Mouse (Mus musculus) heart, embryonic 14.5 days (tissue): Measurements from ENCODE around the gene Actrt3. TPM values are rescaled to one million over a fixed set of nuclear protein-coding genes. Genes with fewer than 3 reads are reported as not detected.
A peak's percentile ranks its signal among the peaks of the same experiment; 100 is the strongest.

Experiments used
- ATAC-seq: fragments of 200-750 bp; cut with Nextera tagmentation; 2 replicates; pipeline ENCODE4 v1.8.0; 2017; ENCODE audit warnings: low read depth, moderate TSS enrichment; ENCODE audit not compliant: insufficient number of reproducible peaks, insufficient read depth, low FRiP score
- H3K27ac ChIP-seq, 2 experiments: fragments of 200-500 bp in 1 of 2; fragments of 300-500 bp in 1 of 2; sonication (generic) in 1 of 2; replicated peaks in 1 of 2; 2 replicates each; pipeline ENCODE4 v1.5.1; 2012 to 2014; ENCODE audit warnings: low read depth in 2 of 2, low read length in 2 of 2, control low read depth in 1 of 2, mild to moderate bottlenecking in 1 of 2, mixed read lengths in 1 of 2; ENCODE audit not compliant: control insufficient read depth in 1 of 2, insufficient read depth in 1 of 2
- H3K27me3 ChIP-seq: fragments of 300-500 bp; sonication (generic); 2 replicates; pipeline ENCODE4 v1.6.1; 2014; ENCODE audit warnings: mild to moderate bottlenecking, low read length, control low read depth; ENCODE audit not compliant: control insufficient read depth, insufficient read depth
- H3K36me3 ChIP-seq: fragments of 300-500 bp; sonication (generic); 2 replicates; pipeline ENCODE4 v1.6.1; 2014; ENCODE audit warnings: mild to moderate bottlenecking, control low read depth, low read length, mixed read lengths; ENCODE audit not compliant: control insufficient read depth, insufficient read depth
- H3K4me1 ChIP-seq, 2 experiments: fragments of 200-500 bp in 1 of 2; fragments of 300-500 bp in 1 of 2; sonication (generic) in 1 of 2; 2 replicates each; pipeline ENCODE4 v1.6.1; 2012 to 2014; ENCODE audit warnings: low read length in 2 of 2, control low read depth in 1 of 2, mixed read lengths in 1 of 2; ENCODE audit not compliant: control insufficient read depth in 2 of 2, insufficient read depth in 2 of 2
- H3K4me2 ChIP-seq: fragments of 300-500 bp; sonication (generic); 2 replicates; pipeline ENCODE4 v1.6.1; 2014; ENCODE audit warnings: mild to moderate bottlenecking, low read length
- H3K4me3 ChIP-seq, 2 experiments: fragments of 200-500 bp in 1 of 2; fragments of 300-500 bp in 1 of 2; sonication (generic) in 1 of 2; 2 replicates each; pipeline ENCODE4 v1.5.1; 2012 to 2014; ENCODE audit warnings: low read length in 2 of 2, mild to moderate bottlenecking in 2 of 2, control low read depth in 1 of 2, low read depth in 1 of 2, moderate library complexity in 1 of 2; ENCODE audit not compliant: control insufficient read depth in 1 of 2, insufficient read depth in 1 of 2
- H3K9ac ChIP-seq: fragments of 300-500 bp; sonication (generic); 2 replicates; pipeline ENCODE4 v1.6.1; 2014; ENCODE audit warnings: mild to moderate bottlenecking, low read length
- H3K9me3 ChIP-seq: fragments of 300-500 bp; sonication (generic); 2 replicates; pipeline ENCODE4 v1.6.1; 2016; ENCODE audit warnings: low read length, control low read depth; ENCODE audit not compliant: control insufficient read depth
- WGBS: fragments of 180-500 bp; shearing (Covaris S2); extraction: QIAGEN DNeasy Blood & Tissue Kit; methylation state at CpG from one replicate; pipeline ENCODE4 v1.1.7; 2014; 5-methylcytosine and 5-hydroxymethylcytosine counted together
- polyA plus RNA-seq: library from polyadenylated mRNA; unstranded; fragments of >200 nt; fragmentation: Nextera tagmentation; extraction: Ambion mirVana; gene quantifications from 2 replicates; pipeline ENCODE4 v1.2.1, GENCODE M21; 2014

Gene Actrt3
- polyA plus RNA-seq, 1 experiment from 2014 or later = not detected

GRCm38 (mm10) chr3:30620132-30620531, 20.4 kb upstream of the Actrt3 start:
- no peaks in the 10 kb centered on the region for H3K27me3 ChIP-seq
- no peak overlapping the region for H3K4me2 ChIP-seq
- 78% methylated on average over 8 of the region's 8 CpGs for WGBS
- H3K4me3 ChIP-seq = no peak overlapping the region
- no peak for ATAC-seq
- no peak overlapping the region for H3K27ac ChIP-seq
- no peaks in the 10 kb centered on the region for H3K9me3 ChIP-seq
- no peak overlapping the region for H3K9ac ChIP-seq
- H3K4me1 ChIP-seq = no peaks in the 10 kb centered on the region
- peaks cover 51% of the 10 kb centered on the region for H3K36me3 ChIP-seq

GRCm38 (mm10) chr3:30610930-30611329, 11.2 kb upstream of the Actrt3 start:
- 93% methylated on average over 4 of the region's 4 CpGs for WGBS
- Histone ChIP-seq H3K27me3 (no peaks in the 10 kb centered on the region), H3K4me2 (no peak overlapping the region), H3K9me3 (no peaks in the 10 kb centered on the region), H3K9ac (no peak overlapping the region), H3K4me1 (no peaks in the 10 kb centered on the region), H3K27ac (no peak overlapping the region), H3K36me3 (peaks cover 92% of the 10 kb centered on the region), H3K4me3 (no peak overlapping the region)
- no peak for ATAC-seq

- Histone ChIP-seq H3K9ac (no peak overlapping the region), H3K4me3 (no peak overlapping the region), H3K36me3 (peaks cover 89% of the 10 kb centered on the region), H3K27me3 (no peaks in the 10 kb centered on the region), H3K27ac (no peak overlapping the region), H3K9me3 (no peaks in the 10 kb centered on the region), H3K4me1 (no peaks in the 10 kb centered on the region), H3K4me2 (no peak overlapping the region)
- WGBS = 90% methylated on average over 3 of the region's 3 CpGs
- no peak for ATAC-seq
Measured at GRCm38 (mm10) chr3:30608999-30609398, 9.3 kb upstream of the Actrt3 start.

- peak overlapping the region; percentile 93 for H3K9ac ChIP-seq
- no peak for ATAC-seq
- WGBS = 41% methylated on average over 10 of the region's 10 CpGs
- H3K9me3 ChIP-seq = no peaks in the 10 kb centered on the region
- no peaks in the 10 kb centered on the region for H3K27me3 ChIP-seq
- H3K4me2 ChIP-seq = peak overlapping the region; percentile 74
- peaks cover 43% of the 10 kb centered on the region for H3K36me3 ChIP-seq
- peak overlapping the region; percentile 64 to 87 for H3K4me3 ChIP-seq
- H3K4me1 ChIP-seq = peaks cover 6 to 8% of the 10 kb centered on the region in 2 experiments; a peak in 3 of 4 replicates
- no peak overlapping the region for H3K27ac ChIP-seq
Measured at GRCm38 (mm10) chr3:30603256-30603655, 3.5 kb upstream of the Actrt3 start.

- peak overlapping the region; percentile 93 for H3K9ac ChIP-seq
- H3K4me3 ChIP-seq = peak overlapping the region; percentile 64 to 87
- peak overlapping the region; percentile 92 to 96 for H3K27ac ChIP-seq
- H3K27me3 ChIP-seq = no peaks in the 10 kb centered on the region
- peak overlapping the region; percentile 74 for H3K4me2 ChIP-seq
- 0% methylated on average over 27 of the region's 27 CpGs for whole genome bisulfite sequencing
- H3K4me1 ChIP-seq = peaks cover 6 to 8% of the 10 kb centered on the region in 2 experiments; a peak in 3 of 4 replicates
- peaks cover 38% of the 10 kb centered on the region for H3K36me3 ChIP-seq
- ATAC-seq = no peak; the same call in none of the 2 replicates
- no peaks in the 10 kb centered on the region for H3K9me3 ChIP-seq
Measured at GRCm38 (mm10) chr3:30602740-30603098, 3.0 kb upstream of the Actrt3 start.

- Histone ChIP-seq H3K9ac (peak within 1 kb of the TSS; percentile 93), H3K27me3 (no peaks in the 10 kb centered on the region), H3K9me3 (no peaks in the 10 kb centered on the region), H3K4me3 (peak within 1 kb of the TSS; percentile 64 to 87), H3K4me2 (peak within 1 kb of the TSS; percentile 74), H3K36me3 (peaks cover 32% of the 10 kb centered on the region), H3K4me1 (peaks cover 6 to 8% of the 10 kb centered on the region in 2 experiments; a peak in 3 of 4 replicates), H3K27ac (peak within 1 kb of the TSS; percentile 92 to 96)
- peak; percentile 94 for ATAC-seq
- WGBS = under 1% methylated on average over 40 of the region's 40 CpGs
Measured at GRCm38 (mm10) chr3:30602065-30602739, 2.5 kb upstream of the Actrt3 start, which contains the start of gene Mynn. Gene Mynn, plus strand, starts transcription at chr3:30602065.

- H3K27ac ChIP-seq = peak overlapping the region; percentile 92 to 96
- H3K4me3 ChIP-seq = peak overlapping the region; percentile 64 to 87
- H3K27me3 ChIP-seq = no peaks in the 10 kb centered on the region
- ATAC-seq = no peak
- under 1% methylated on average over 13 of the region's 13 CpGs for WGBS
- no peaks in the 10 kb centered on the region for H3K9me3 ChIP-seq
- peak overlapping the region; percentile 93 for H3K9ac ChIP-seq
- peak overlapping the region; percentile 74 for H3K4me2 ChIP-seq
- peaks cover 6 to 8% of the 10 kb centered on the region in 2 experiments; a peak in 3 of 4 replicates for H3K4me1 ChIP-seq
- H3K36me3 ChIP-seq = peaks cover 29% of the 10 kb centered on the region
Measured at GRCm38 (mm10) chr3:30601610-30602064, 1.9 kb upstream of the Actrt3 start.
